Mouse (Mus musculus): ENCODE measurements around the gene Slc25a35. TPM values are rescaled to one million over a fixed set of nuclear protein-coding genes. Genes with fewer than 3 reads are reported as not detected.
"Not testable (repeated sequence)": the region's sequence is repeated elsewhere in the genome, so short reads cannot be mapped to it uniquely, and the experiment has no call there.

Slc25a35 gene
- total and polyA plus RNA-seq, 3 experiments, result 0.83 to 1.6 TPM; not detected in 1

DNA sequence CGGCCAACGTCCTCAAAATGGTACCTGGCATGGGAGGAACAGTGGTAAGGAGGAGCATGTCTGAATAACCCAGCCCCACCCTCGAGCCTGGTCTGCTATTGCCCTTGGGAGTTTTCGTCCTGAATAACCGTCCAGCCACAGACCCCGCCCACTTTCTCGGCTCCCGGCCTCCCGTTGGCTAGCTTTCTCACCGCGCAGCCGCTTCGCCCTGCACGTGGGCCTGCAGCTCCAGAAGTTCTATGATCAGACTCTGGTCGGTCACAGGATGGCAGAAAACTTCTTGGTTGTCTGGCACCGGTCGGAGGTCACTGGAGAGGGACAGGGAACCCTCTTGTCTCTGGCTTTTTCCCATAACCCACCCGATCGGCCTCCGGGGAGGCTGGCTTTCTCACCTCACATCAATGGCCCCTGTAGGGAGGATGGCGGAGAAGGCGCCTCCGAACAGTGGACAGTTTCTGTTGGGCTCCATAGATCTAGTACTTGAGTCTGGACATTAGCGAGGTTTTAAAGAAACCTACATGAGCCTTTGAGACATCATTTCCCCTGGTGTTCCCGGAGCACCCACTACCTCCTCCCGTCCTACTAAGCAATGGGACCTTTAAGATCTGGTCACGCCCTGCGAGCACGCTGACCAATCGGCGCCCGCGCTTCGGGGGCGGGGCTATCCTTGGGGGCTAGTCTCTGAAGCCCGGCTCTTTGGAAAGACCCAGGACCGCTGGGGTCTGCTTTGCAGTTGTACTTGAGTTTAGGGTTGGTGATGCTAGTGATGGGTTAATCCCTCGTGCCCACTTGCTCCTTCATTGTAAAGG is 5.5 kb downstream of the Slc25a35 start:
- H3K27ac ChIP-seq (ENCODE audit: insufficient read depth, low read depth); H3K9me3 ChIP-seq (replicated peaks; ENCODE audit: low read length); H3K27me3 ChIP-seq (replicated peaks); dilution Hi-C loops (cut with MboI; ENCODE audit: extremely low pct_ligation_motif_present, extremely low pct_unique_long_range_greater_than_20kb, low sequenced_read_pairs); H3K79me2 ChIP-seq (replicated peaks; ENCODE audit: control insufficient read depth, extremely low read depth, insufficient read depth, poor library complexity, severe bottlenecking); H3K9ac ChIP-seq (ENCODE audit: insufficient read depth, low read depth): not testable (repeated sequence)
- TF ChIP-seq USF1 (IDR thresholded peaks at IDR 0.05; ENCODE audit: low read depth, low read length) (peak; percentile 1; the same call in 1 of the 2 replicates), NRF1 (IDR thresholded peaks at IDR 0.05; ENCODE audit: low read depth, low read length) (peak; percentile 72), IRF4 (IDR thresholded peaks at IDR 0.05; ENCODE audit: low read depth, low read length) (0 out of 2 replicates have a peak, but pooled peaks have one; percentile 4), TCF12 (IDR thresholded peaks at IDR 0.05; ENCODE audit: low read depth, low read length) (0 out of 2 replicates have a peak, but pooled peaks have one; percentile 27), MXI1 (IDR thresholded peaks at IDR 0.05; ENCODE audit: low read depth, low read length) (peak; percentile 97), POLR2A (IDR thresholded peaks at IDR 0.05; ENCODE audit: low read depth, low read length) (peak; percentile 80), MAZ (IDR thresholded peaks at IDR 0.05; ENCODE audit: low read depth, low read length) (0 out of 2 replicates have a peak, but pooled peaks have one; percentile 62), HCFC1 (IDR thresholded peaks at IDR 0.05; ENCODE audit: low read depth, low read length) (peak; percentile 29), SIN3A (IDR thresholded peaks at IDR 0.05; ENCODE audit: low read length) (peak; percentile 78), ZMIZ1 (IDR thresholded peaks at IDR 0.05; ENCODE audit: low read depth, low read length) (peak; percentile 51; the same call in 1 of the 2 replicates), ELF1 (IDR thresholded peaks at IDR 0.05; ENCODE audit: low read depth, low read length) (peak; percentile 32; the same call in 1 of the 2 replicates), NELFE (IDR thresholded peaks at IDR 0.05; ENCODE audit: low read depth, low read length) (peak; percentile 78), BHLHE40 (IDR thresholded peaks at IDR 0.05; ENCODE audit: low read depth, low read length) (peak; percentile 52), MYC (IDR thresholded peaks at IDR 0.05; ENCODE audit: low read depth, low read length) (peak; percentile 78; the same call in 1 of the 2 replicates), POLR2AphosphoS2 (IDR thresholded peaks at IDR 0.05; ENCODE audit: low read depth, low read length) (peak; percentile 78; the same call in 1 of the 2 replicates), MAX (IDR thresholded peaks at IDR 0.05; ENCODE audit: low read length) (peak; percentile 91)
- Histone ChIP-seq H3K36me3 (replicated peaks in 1 of 2; ENCODE audit: control insufficient read depth in 1 of 2, insufficient read depth in 1 of 2, low read length in 1 of 2) (peaks cover 0 to 20% of the 10 kb centered on the region in 2 experiments), H3K4me1 (ENCODE audit: control insufficient read depth in 1 of 2, insufficient read depth in 2 of 2) (peaks cover 6 to 26% of the 10 kb centered on the region in 2 experiments), H3K4me3 (replicated peaks in 1 of 3; ENCODE audit: low read depth in 2 of 3, low read length in 2 of 3, poor library complexity in 1 of 3) (peak overlapping the region; percentile 40 to 52 (median 41)), H3K4me2 (ENCODE audit: insufficient read depth, low read depth, poor library complexity, severe bottlenecking) (peak overlapping the region; percentile 75)
- DNase-seq (ENCODE audit: extremely low read depth), result peak; percentile 94
- in situ Hi-C loops (cut with MboI; ENCODE audit: low pct_ligation_motif_present, low pct_unique_long_range_greater_than_20kb, low sequenced_read_pairs), result loop anchor here (5.0 kb wide), 1 partner anchor 71 kb away; the partner anchor contains the start of gene Rpl26

GRCm38 (mm10) chr11:68974059-68974450 is 6.1 kb downstream of the Slc25a35 start:
- dilution Hi-C loops (cut with MboI; ENCODE audit: extremely low pct_ligation_motif_present, extremely low pct_unique_long_range_greater_than_20kb, low sequenced_read_pairs), result no loop called here
- peak overlapping the region in 2 of 3 experiments; percentile 41 to 52 for H3K4me3 ChIP-seq (replicated peaks in 1 of 3; ENCODE audit: low read depth in 2 of 3, low read length in 2 of 3, poor library complexity in 1 of 3)
- TF ChIP-seq UBTF (IDR thresholded peaks at IDR 0.05; ENCODE audit: low read depth, low read length) (no peak), E2F4 (IDR thresholded peaks at IDR 0.05; ENCODE audit: insufficient replicate concordance, low read depth, low read length) (no peak), MAX (IDR thresholded peaks at IDR 0.05; ENCODE audit: low read length) (no peak), ELF1 (IDR thresholded peaks at IDR 0.05; ENCODE audit: low read depth, low read length) (no peak), ZNF384 (IDR thresholded peaks at IDR 0.05; ENCODE audit: low read depth, low read length) (no peak), KAT2A (IDR thresholded peaks at IDR 0.05; ENCODE audit: insufficient replicate concordance, low read length) (no peak), MAZ (IDR thresholded peaks at IDR 0.05; ENCODE audit: low read depth, low read length) (no peak), MXI1 (IDR thresholded peaks at IDR 0.05; ENCODE audit: low read depth, low read length) (no peak), RCOR1 (conservative IDR thresholded peaks at IDR 0.05; ENCODE audit: low read depth, low read length) (no peak), JUND (conservative IDR thresholded peaks at IDR 0.05; ENCODE audit: low read depth, low read length) (no peak)
- peak overlapping the region; percentile 75 for H3K4me2 ChIP-seq (ENCODE audit: insufficient read depth, low read depth, poor library complexity, severe bottlenecking)
- peaks cover 4 to 24% of the 10 kb centered on the region in 2 experiments for H3K4me1 ChIP-seq (ENCODE audit: control insufficient read depth in 1 of 2, insufficient read depth in 2 of 2)
- H3K9me3 ChIP-seq (replicated peaks; ENCODE audit: low read length), result no peaks in the 10 kb centered on the region
- H3K9ac ChIP-seq (ENCODE audit: insufficient read depth, low read depth), result no peak overlapping the region
- no peak overlapping the region for H3K27ac ChIP-seq (ENCODE audit: insufficient read depth, low read depth)
- in situ Hi-C loops (cut with MboI; ENCODE audit: low pct_ligation_motif_present, low pct_unique_long_range_greater_than_20kb, low sequenced_read_pairs), result loop anchor here (5.0 kb wide), 1 partner anchor 72 kb away; the partner anchor contains the start of gene Rpl26
- H3K36me3 ChIP-seq (replicated peaks in 1 of 2; ENCODE audit: control insufficient read depth in 1 of 2, insufficient read depth in 1 of 2, low read length in 1 of 2), result peaks cover 0 to 20% of the 10 kb centered on the region in 2 experiments
- H3K79me2 ChIP-seq (replicated peaks; ENCODE audit: control insufficient read depth, extremely low read depth, insufficient read depth, poor library complexity, severe bottlenecking), result no peaks in the 10 kb centered on the region
- no peak for DNase-seq (ENCODE audit: extremely low read depth)
- peaks cover 7% of the 10 kb centered on the region for H3K27me3 ChIP-seq (replicated peaks)
